Mouse (Mus musculus) Patski (cell line): ENCODE data around the gene Aox4. TPM values are rescaled to one million over a fixed set of nuclear protein-coding genes. Genes with fewer than 3 reads are reported as not detected.

Source experiments
- ATAC-seq: fragments of 100-300 bp; one replicate; pipeline ENCODE4 v1.8.0; 2021
- CTCF ChIA-PET: fragments of 350-600 bp; sonication (Branson Sonifier 250); formaldehyde crosslinking; loops from one replicate; lab custom pipeline; 2022; ENCODE audit warnings: inconsistent platforms; lab: Charles Lee
- POLR2A ChIA-PET: fragments of 350-600 bp; sonication (Branson Sonifier 250); formaldehyde crosslinking; loops from one replicate; lab custom pipeline; 2022; ENCODE audit warnings: antibody characterized with exemption, inconsistent platforms; lab: Charles Lee
- DNase-seq: peaks from one replicate; pipeline ENCODE4 v3.0.0-alpha.2; 2011; ENCODE audit warnings: low read depth, low spot score
- H3K27me3 ChIP-seq: fragments of 371-371 bp; one replicate; pipeline ENCODE4 v1.5.1; 2021
- CTCF ChIP-seq: fragments of 100-300 bp; IDR thresholded peaks from one replicate; pipeline ENCODE4 v1.5.1; 2021
- in situ Hi-C: fragments of 300-500 bp; cut with MboI; formaldehyde crosslinking; loops from 3 replicates; pipeline ENCODE4 v1.11.1; 2018; ENCODE audit warnings: low pct_unique_long_range_greater_than_20kb, mixed read lengths
- polyA plus RNA-seq: library from polyadenylated mRNA; unstranded; gene quantifications from one replicate; pipeline ENCODE4 v1.2.3, GENCODE M21; 2021

Gene Aox4
- polyA plus RNA-seq, 1 experiment from 2014 or later: not detected

GRCm38 (mm10) chr1:58221070-58221469 is 10.9 kb downstream of the Aox4 start:
- peaks cover 39% of the 10 kb centered on the region for H3K27me3 ChIP-seq
- ATAC-seq (no peak), DNase-seq (no peak)
- no peak for TF ChIP-seq CTCF
- in situ Hi-C loops: no loop called here
- POLR2A ChIA-PET: no interaction called here
- CTCF ChIA-PET: no interaction called here

- peaks cover 47% of the 10 kb centered on the region for H3K27me3 ChIP-seq
- POLR2A ChIA-PET: no interaction called here
- CTCF ChIA-PET: no interaction called here
- in situ Hi-C loops: no loop called here
- no peak for TF ChIP-seq CTCF
- DNase-seq (no peak), ATAC-seq (no peak)
These were observed 11.7 kb downstream of the Aox4 start for GRCm38 (mm10) chr1:58221879-58222278.

- ATAC-seq (no peak), DNase-seq (no peak)
- ChIA-PET POLR2A (no interaction called here), CTCF (no interaction called here)
- TF ChIP-seq CTCF: no peak
- in situ Hi-C loops: no loop called here
- H3K27me3 ChIP-seq: peaks cover 61% of the 10 kb centered on the region
These were observed 17.9 kb downstream of the Aox4 start for GRCm38 (mm10) chr1:58228086-58228485.

GRCm38 (mm10) chr1:58228916-58229315 is 18.7 kb downstream of the Aox4 start:
- POLR2A ChIA-PET: no interaction called here
- no peak for ATAC-seq
- peaks cover 60% of the 10 kb centered on the region for H3K27me3 ChIP-seq
- in situ Hi-C loops: no loop called here
- TF ChIP-seq CTCF: no peak
- no peak for DNase-seq
- CTCF ChIA-PET: no interaction called here

GRCm38 (mm10) chr1:58229774-58230173 is 19.6 kb downstream of the Aox4 start:
- H3K27me3 ChIP-seq: peaks cover 60% of the 10 kb centered on the region
- TF ChIP-seq CTCF: no peak
- DNase-seq: no peak
- ATAC-seq: no peak
- ChIA-PET CTCF (no interaction called here), POLR2A (no interaction called here)
- in situ Hi-C loops: no loop called here

- H3K27me3 ChIP-seq: peaks cover 57% of the 10 kb centered on the region
- ChIA-PET POLR2A (no interaction called here), CTCF (no interaction called here)
- DNase-seq (no peak), ATAC-seq (no peak)
- in situ Hi-C loops: no loop called here
- no peak for TF ChIP-seq CTCF
These were observed 20.3 kb downstream of the Aox4 start for GRCm38 (mm10) chr1:58230542-58230941.

GRCm38 (mm10) chr1:58235405-58235804 is 25.2 kb downstream of the Aox4 start:
- CTCF ChIA-PET: no interaction called here
- ATAC-seq (no peak), DNase-seq (no peak)
- no peak for TF ChIP-seq CTCF
- H3K27me3 ChIP-seq: peaks cover 32% of the 10 kb centered on the region
- POLR2A ChIA-PET: no interaction called here
- in situ Hi-C loops: no loop called here

GRCm38 (mm10) chr1:58237527-58238299 is 27.5 kb downstream of the Aox4 start:
- CTCF ChIA-PET: interaction anchor here (1.2 kb wide), 1 partner anchor 10 kb away, joined by 3 read pairs; no protein-coding TSS in a partner anchor
- ATAC-seq (no peak), DNase-seq (no peak)
- peaks cover 15% of the 10 kb centered on the region for H3K27me3 ChIP-seq
- in situ Hi-C loops: no loop called here
- POLR2A ChIA-PET: no interaction called here
- TF ChIP-seq CTCF: no peak

- CTCF ChIA-PET: interaction anchor here (1.2 kb wide), 1 partner anchor 9 kb away, joined by 3 read pairs; no protein-coding TSS in a partner anchor
- ATAC-seq (no peak), DNase-seq (no peak)
- POLR2A ChIA-PET: no interaction called here
- no peak for TF ChIP-seq CTCF
- peaks cover 7% of the 10 kb centered on the region for H3K27me3 ChIP-seq
- in situ Hi-C loops: no loop called here
These were observed 28.2 kb downstream of the Aox4 start for GRCm38 (mm10) chr1:58238440-58238839.

GRCm38 (mm10) chr1:58238961-58239360 is 28.8 kb downstream of the Aox4 start:
- POLR2A ChIA-PET: no interaction called here
- H3K27me3 ChIP-seq: peaks cover 4% of the 10 kb centered on the region
- in situ Hi-C loops: no loop called here
- CTCF ChIA-PET: interaction anchor here (1.2 kb wide), 1 partner anchor 9 kb away, joined by 3 read pairs; no protein-coding TSS in a partner anchor
- DNase-seq (no peak), ATAC-seq (no peak)
- no peak for TF ChIP-seq CTCF

- H3K27me3 ChIP-seq: peaks cover 4% of the 10 kb centered on the region
- no peak for ATAC-seq
- in situ Hi-C loops: no loop called here
- TF ChIP-seq CTCF: peak; percentile 25
- CTCF ChIA-PET: no interaction called here
- DNase-seq: no peak
- POLR2A ChIA-PET: interaction anchor here (0.6 kb wide), 1 partner anchor 470 kb away, joined by 3 read pairs; no protein-coding TSS in a partner anchor
These were observed 30.1 kb downstream of the Aox4 start for GRCm38 (mm10) chr1:58240347-58240746.
